Mouse (Mus musculus): Measurements from ENCODE around the gene Plcd3. TPM values are rescaled to one million over a fixed set of nuclear protein-coding genes. Genes with fewer than 3 reads are reported as not detected.
A peak's percentile ranks its signal among the peaks of the same experiment; 100 is the strongest.

The Plcd3 gene
- polyA plus RNA-seq, 1 experiment from 2014 or later, result 1.8 TPM

- Histone ChIP-seq H3K4me2 (replicated peaks) (no peak overlapping the region), H3K9ac (no peak overlapping the region), H3K36me3 (no peaks in the 10 kb centered on the region), H3K4me1 (replicated peaks) (peaks cover 21% of the 10 kb centered on the region), H3K27me3 (replicated peaks) (no peaks in the 10 kb centered on the region), H3K4me3 (replicated peaks) (no peak overlapping the region), H3K27ac (0 out of 2 replicates have a peak overlapping the region, but pooled peaks have one; percentile 14), H3K9me3 (no peaks in the 10 kb centered on the region)
- no peak for ATAC-seq
- WGBS, result 70% methylated on average over 9 of the region's 9 CpGs
These were observed 6.3 kb downstream of the Plcd3 start for GRCm38 (mm10) chr11:103095107-103095670.

GRCm38 (mm10) chr11:103093862-103094833 lies 7.3 kb downstream of the Plcd3 start:
- H3K9ac ChIP-seq, result no peak overlapping the region
- 61% methylated on average over 20 of the region's 20 CpGs for WGBS

GRCm38 (mm10) chr11:103093306-103093705 lies 8.2 kb downstream of the Plcd3 start:
- Histone ChIP-seq H3K4me1 (replicated peaks) (peaks cover 21% of the 10 kb centered on the region), H3K27me3 (replicated peaks) (no peaks in the 10 kb centered on the region), H3K36me3 (no peaks in the 10 kb centered on the region), H3K9ac (no peak overlapping the region), H3K9me3 (no peaks in the 10 kb centered on the region), H3K4me2 (replicated peaks) (no peak overlapping the region), H3K27ac (no peak overlapping the region), H3K4me3 (replicated peaks) (no peak overlapping the region)
- no peak for ATAC-seq
- 85% methylated on average over 7 of the region's 7 CpGs for WGBS

More at GRCm38 (mm10) chr11:103093862-103094833, 7.3 kb downstream of the Plcd3 start:
- Histone ChIP-seq H3K36me3 (no peaks in the 10 kb centered on the region), H3K27ac (0 out of 2 replicates have a peak overlapping the region, but pooled peaks have one; percentile 14), H3K9me3 (no peaks in the 10 kb centered on the region), H3K4me1 (replicated peaks) (peaks cover 21% of the 10 kb centered on the region), H3K4me2 (replicated peaks) (no peak overlapping the region), H3K27me3 (replicated peaks) (no peaks in the 10 kb centered on the region), H3K4me3 (replicated peaks) (no peak overlapping the region)
- peak; percentile 64 for ATAC-seq

GRCm38 (mm10) chr11:103081631-103082030 lies 19.8 kb downstream of the Plcd3 start:
- H3K4me1 ChIP-seq (replicated peaks), result peaks cover 7% of the 10 kb centered on the region; the same call in 1 of the 2 replicates
- peaks cover 15% of the 10 kb centered on the region; the same call in 1 of the 2 replicates for H3K27me3 ChIP-seq (replicated peaks)
- WGBS, result 74% methylated on average over 6 of the region's 6 CpGs
- no peak for ATAC-seq
- H3K9me3 ChIP-seq, result no peaks in the 10 kb centered on the region
- H3K4me2 ChIP-seq (replicated peaks), result no peak overlapping the region
- H3K36me3 ChIP-seq, result no peaks in the 10 kb centered on the region
- H3K27ac ChIP-seq, result no peak overlapping the region
- no peak overlapping the region for H3K4me3 ChIP-seq (replicated peaks)
- H3K9ac ChIP-seq, result no peak overlapping the region

GRCm38 (mm10) chr11:103080323-103081091 lies 21.0 kb downstream of the Plcd3 start:
- no peaks in the 10 kb centered on the region for H3K36me3 ChIP-seq
- H3K4me1 ChIP-seq (replicated peaks), result peaks cover 7% of the 10 kb centered on the region; the same call in 1 of the 2 replicates
- H3K9ac ChIP-seq, result no peak overlapping the region; the same call in 1 of the 2 replicates
- H3K27me3 ChIP-seq (replicated peaks), result peaks cover 15% of the 10 kb centered on the region; the same call in 1 of the 2 replicates
- H3K27ac ChIP-seq, result no peak overlapping the region
- no peaks in the 10 kb centered on the region for H3K9me3 ChIP-seq
- H3K4me3 ChIP-seq (replicated peaks), result peak overlapping the region; percentile 33
- WGBS, result 5% methylated on average over 42 of the region's 43 CpGs
- H3K4me2 ChIP-seq (replicated peaks), result peak overlapping the region; percentile 62
- peak; percentile 51 for ATAC-seq

GRCm38 (mm10) chr11:103078131-103078530 lies 23.3 kb downstream of the Plcd3 start:
- Histone ChIP-seq H3K9ac (no peak overlapping the region), H3K27ac (no peak overlapping the region), H3K4me2 (replicated peaks) (no peak overlapping the region), H3K9me3 (no peaks in the 10 kb centered on the region), H3K27me3 (replicated peaks) (peaks cover 15% of the 10 kb centered on the region; the same call in 1 of the 2 replicates), H3K36me3 (no peaks in the 10 kb centered on the region), H3K4me3 (replicated peaks) (no peak overlapping the region), H3K4me1 (replicated peaks) (peaks cover 7% of the 10 kb centered on the region; the same call in 1 of the 2 replicates)
- ATAC-seq, result no peak
- WGBS, result 77% methylated on average over 11 of the region's 11 CpGs

- no peak overlapping the region for H3K4me3 ChIP-seq (replicated peaks)
- peaks cover 7% of the 10 kb centered on the region; the same call in 1 of the 2 replicates for H3K4me1 ChIP-seq (replicated peaks)
- no peak overlapping the region for H3K4me2 ChIP-seq (replicated peaks)
- peaks cover 13% of the 10 kb centered on the region; the same call in 1 of the 2 replicates for H3K27me3 ChIP-seq (replicated peaks)
- WGBS, result 86% methylated on average over 8 of the region's 8 CpGs
- no peak overlapping the region for H3K27ac ChIP-seq
- H3K9ac ChIP-seq, result no peak overlapping the region
- H3K36me3 ChIP-seq, result no peaks in the 10 kb centered on the region
- no peak for ATAC-seq
- H3K9me3 ChIP-seq, result no peaks in the 10 kb centered on the region
These were observed 24.9 kb downstream of the Plcd3 start for GRCm38 (mm10) chr11:103076581-103076980.

GRCm38 (mm10) chr11:103076010-103076409 lies 25.4 kb downstream of the Plcd3 start:
- Histone ChIP-seq H3K9ac (no peak overlapping the region), H3K36me3 (no peaks in the 10 kb centered on the region), H3K9me3 (no peaks in the 10 kb centered on the region), H3K4me3 (replicated peaks) (no peak overlapping the region), H3K27me3 (replicated peaks) (peaks cover 12% of the 10 kb centered on the region; the same call in 1 of the 2 replicates), H3K4me2 (replicated peaks) (no peak overlapping the region), H3K4me1 (replicated peaks) (peaks cover 7% of the 10 kb centered on the region; the same call in 1 of the 2 replicates), H3K27ac (no peak overlapping the region)
- no peak for ATAC-seq
- 92% methylated on average over 7 of the region's 7 CpGs for WGBS

GRCm38 (mm10) chr11:103074796-103075323 lies 26.6 kb downstream of the Plcd3 start:
- no peak overlapping the region for H3K4me2 ChIP-seq (replicated peaks)
- no peaks in the 10 kb centered on the region for H3K4me1 ChIP-seq (replicated peaks)
- no peak overlapping the region for H3K27ac ChIP-seq
- no peaks in the 10 kb centered on the region for H3K36me3 ChIP-seq
- no peak overlapping the region for H3K9ac ChIP-seq
- H3K27me3 ChIP-seq (replicated peaks), result peaks cover 4% of the 10 kb centered on the region; the same call in 1 of the 2 replicates
- no peak overlapping the region for H3K4me3 ChIP-seq (replicated peaks)
- 27% methylated on average over 10 of the region's 10 CpGs for WGBS
- H3K9me3 ChIP-seq, result no peaks in the 10 kb centered on the region
- no peak for ATAC-seq

- no peaks in the 10 kb centered on the region for H3K9me3 ChIP-seq
- no peaks in the 10 kb centered on the region for H3K4me1 ChIP-seq (replicated peaks)
- no peak overlapping the region for H3K9ac ChIP-seq
- no peak for ATAC-seq
- H3K4me3 ChIP-seq (replicated peaks), result no peak overlapping the region
- no peak overlapping the region for H3K27ac ChIP-seq
- WGBS, result 64% methylated on average over 10 of the region's 10 CpGs
- H3K4me2 ChIP-seq (replicated peaks), result no peak overlapping the region
- H3K27me3 ChIP-seq (replicated peaks), result no peaks in the 10 kb centered on the region
- H3K36me3 ChIP-seq, result no peaks in the 10 kb centered on the region
These were observed 27.3 kb downstream of the Plcd3 start for GRCm38 (mm10) chr11:103074121-103074650.

GRCm38 (mm10) chr11:103073671-103074070 lies 27.8 kb downstream of the Plcd3 start:
- Histone ChIP-seq H3K9ac (no peak overlapping the region), H3K4me1 (replicated peaks) (no peaks in the 10 kb centered on the region), H3K27ac (no peak overlapping the region), H3K27me3 (replicated peaks) (no peaks in the 10 kb centered on the region), H3K4me3 (replicated peaks) (no peak overlapping the region), H3K36me3 (no peaks in the 10 kb centered on the region; the same call in 1 of the 2 replicates), H3K4me2 (replicated peaks) (no peak overlapping the region), H3K9me3 (no peaks in the 10 kb centered on the region)
- no peak for ATAC-seq
- whole genome bisulfite sequencing, result 84% methylated on average over 7 of the region's 7 CpGs

Data from intestine, embryonic 15.5 days (tissue).